Mouse (Mus musculus): Measurements from ENCODE around the gene Misp.

Gene Misp

DNA sequence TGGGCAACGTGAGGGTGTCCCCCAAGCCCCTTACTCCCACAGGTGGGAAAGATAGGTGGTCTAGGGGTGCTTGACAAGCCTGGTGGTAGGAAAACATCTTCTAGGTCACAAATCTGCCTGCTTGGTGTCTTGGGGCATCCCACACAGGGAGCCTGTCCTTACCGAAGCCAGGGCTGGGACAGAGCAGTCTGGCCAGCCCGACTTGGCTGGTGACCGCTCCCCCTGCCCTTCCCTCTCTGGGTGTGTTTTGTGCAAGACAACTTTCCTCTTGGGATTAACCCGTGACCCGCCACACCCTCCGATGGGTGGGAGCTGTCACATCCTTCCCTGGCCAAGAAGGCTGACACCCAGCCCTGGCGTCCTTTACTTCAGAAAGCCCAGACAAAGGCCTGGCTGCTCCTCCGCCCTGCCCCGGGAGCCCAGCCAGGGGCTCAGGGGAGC, 26.3 kb upstream of the Misp start:
- peak; percentile 76 to 86 for DNase-seq

DNA sequence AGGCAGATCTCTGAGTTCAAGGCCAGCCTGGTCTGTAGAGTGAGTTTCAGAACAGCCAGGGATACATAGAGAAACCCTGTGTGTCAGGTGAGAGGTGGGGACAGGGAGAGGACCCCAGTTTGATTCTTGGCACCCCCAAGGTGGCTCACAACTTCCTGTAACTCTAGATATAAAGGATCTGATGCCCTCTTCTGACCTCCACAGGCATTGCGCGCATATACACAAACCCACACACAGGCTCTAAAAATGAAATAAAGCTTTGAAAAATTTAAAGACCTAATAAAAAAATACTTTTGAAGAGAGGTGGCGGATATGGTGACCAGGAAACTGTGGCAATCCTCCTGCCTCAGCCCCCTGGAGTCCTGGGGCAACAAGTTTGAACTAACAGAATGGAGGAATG, 24.9 kb upstream of the Misp start:
- no peak for DNase-seq

DNA sequence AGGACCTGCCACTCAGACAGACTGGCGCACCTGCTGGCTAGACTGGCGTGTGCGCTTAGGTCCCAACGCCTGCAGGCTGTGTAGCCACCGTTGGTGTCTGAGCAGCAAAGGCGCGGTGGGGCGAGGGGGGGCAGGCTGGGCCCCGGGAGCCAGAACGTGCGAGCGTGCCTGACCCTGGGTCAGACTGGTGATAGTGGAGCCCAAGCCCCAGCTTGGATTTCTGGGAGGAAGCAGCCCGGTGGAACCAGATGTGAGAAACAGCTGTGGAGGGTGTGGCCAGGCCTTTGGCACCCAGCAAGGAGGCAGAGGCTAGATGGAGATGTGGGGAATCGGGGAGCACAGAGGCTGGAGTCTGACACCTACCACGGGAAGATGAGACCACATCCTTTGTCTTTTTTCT, 23.5 kb upstream of the Misp start:
- DNase-seq = peak in 1 of 2 experiments; percentile 60

DNA sequence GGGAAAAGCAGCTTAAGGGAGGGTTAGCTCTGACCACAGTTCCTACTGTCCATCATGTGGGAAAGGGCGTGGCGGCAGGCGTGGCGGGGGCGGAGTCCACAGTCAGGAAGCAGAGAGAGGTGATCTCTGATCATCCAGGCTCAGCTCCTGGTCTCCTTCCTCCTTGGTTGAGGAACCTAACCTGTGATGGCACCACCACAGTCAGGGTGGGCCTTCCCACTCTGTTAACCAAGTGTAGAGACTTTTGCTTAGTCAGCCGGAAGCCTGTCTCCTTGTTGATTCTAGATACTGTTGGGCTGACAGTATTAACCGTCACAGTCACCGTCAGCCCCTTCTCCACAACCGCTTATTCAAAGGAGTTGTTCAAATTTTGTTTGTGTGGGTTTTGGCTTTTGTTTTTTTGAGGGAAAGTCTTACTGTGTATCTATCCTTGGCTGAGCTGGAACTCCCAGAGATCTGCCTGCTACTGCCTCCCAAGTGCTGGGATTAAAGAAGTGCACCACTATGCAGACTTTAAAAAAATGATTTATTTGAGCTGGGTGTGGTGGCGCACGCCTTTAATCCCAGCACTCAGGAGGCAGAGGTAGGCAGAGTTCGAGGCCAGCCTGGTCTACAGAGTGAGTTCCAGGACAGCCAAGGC, 22.4 kb upstream of the Misp start:
- peak in 1 of 2 experiments; percentile 71 for DNase-seq

DNA sequence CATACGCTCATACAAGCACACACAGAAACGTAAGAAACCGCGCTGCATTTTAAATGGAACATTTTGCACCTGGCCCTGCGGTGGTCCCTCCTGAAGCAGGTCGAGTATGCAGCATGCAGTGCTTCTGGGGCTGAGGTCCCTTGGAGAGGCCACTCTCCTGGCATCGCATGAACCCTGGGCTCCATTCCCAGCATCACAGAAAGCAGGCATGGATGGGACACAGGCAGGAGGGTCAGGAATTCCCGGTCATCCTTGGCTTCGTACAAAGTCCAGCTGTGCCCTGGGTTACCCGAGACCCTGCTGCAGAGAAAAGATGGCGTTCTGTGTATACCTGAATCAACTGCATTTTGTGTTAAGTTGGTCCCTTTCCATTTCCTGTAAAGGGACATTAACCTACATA, 20.3 kb upstream of the Misp start:
- no peak for DNase-seq

DNA sequence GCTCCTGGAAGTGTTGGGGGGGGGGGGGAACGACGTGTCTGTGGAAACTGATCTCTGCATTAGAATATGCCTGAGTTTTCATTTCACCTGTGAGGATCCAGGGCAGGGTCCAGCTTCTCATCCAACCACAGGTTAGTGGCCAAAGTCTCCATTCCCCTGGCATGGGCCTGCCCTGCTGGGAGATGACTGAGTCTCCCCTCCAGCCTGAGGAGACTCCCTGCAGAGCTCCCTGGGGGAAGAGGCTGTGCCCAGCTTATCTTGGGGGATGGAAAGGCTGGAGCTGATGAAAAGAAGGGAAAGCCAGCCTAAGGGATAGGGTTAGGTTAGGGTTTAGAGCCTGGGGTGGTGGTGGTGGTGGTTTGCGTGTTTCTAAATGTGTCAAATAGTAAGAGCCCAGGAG, 19.0 kb upstream of the Misp start:
- DNase-seq = peak in 1 of 2 experiments; percentile 67

DNA sequence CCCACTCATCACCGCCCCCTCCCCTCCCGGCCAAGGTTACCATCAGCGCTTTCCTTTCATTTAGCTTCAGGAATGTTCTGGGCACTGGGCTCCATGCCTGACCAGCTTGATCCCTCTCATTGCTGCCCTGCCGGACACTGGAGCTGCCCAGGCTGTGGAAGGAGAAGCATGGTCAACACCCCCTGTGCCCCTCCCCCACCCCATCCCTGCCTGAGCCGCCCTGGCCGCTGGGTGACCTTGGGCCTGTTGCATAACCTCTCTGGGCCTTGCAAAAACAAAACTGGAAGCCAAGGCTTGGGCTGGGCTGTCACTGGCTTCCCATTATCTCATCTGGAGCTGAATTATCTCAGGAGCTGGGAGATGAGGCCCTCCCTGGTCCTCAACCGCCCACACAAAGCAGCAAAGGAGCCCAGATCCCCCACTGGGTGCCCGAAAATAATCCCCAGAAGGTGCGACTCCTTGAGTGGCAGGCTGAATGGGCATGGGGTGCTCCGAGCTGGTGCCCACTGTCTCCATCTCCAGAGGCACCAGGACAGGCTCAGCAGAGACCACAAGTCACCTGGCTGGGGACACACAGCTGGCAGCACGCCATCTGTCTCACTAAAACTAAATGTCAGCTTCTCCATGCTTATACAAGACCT, 18.3 kb upstream of the Misp start:
- peak; percentile 72 to 85 for DNase-seq

DNA sequence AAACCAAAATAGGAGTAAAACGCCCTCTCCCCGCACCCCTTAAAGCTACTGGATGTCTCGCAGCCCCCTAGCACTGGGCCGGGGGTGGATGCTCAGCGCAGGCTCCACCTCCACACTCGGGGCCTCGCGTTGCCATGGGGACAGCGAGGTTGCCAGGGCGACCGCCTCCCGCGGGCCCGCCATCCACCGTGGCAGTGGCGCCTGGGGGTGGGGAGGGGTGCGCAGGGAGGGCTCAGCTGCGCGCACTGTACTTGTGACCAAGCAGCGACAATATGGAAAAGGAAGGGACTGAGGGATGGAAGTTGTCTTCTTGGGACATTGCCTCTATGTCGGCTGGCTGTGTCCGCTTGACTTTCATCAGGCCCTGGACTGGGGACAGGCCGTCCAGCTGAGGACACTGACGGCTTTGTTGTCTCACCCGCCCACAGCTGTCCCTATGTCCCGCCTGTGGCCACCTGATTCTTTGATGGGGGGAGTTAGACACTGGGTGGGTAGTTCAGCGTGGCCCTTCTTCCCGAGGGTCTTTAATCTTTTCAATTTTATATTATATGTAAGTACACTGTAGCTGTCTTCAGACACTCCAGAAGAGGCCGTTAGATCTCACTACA, 17.0 kb upstream of the Misp start:
- peak; percentile 80 to 82 for DNase-seq

DNA sequence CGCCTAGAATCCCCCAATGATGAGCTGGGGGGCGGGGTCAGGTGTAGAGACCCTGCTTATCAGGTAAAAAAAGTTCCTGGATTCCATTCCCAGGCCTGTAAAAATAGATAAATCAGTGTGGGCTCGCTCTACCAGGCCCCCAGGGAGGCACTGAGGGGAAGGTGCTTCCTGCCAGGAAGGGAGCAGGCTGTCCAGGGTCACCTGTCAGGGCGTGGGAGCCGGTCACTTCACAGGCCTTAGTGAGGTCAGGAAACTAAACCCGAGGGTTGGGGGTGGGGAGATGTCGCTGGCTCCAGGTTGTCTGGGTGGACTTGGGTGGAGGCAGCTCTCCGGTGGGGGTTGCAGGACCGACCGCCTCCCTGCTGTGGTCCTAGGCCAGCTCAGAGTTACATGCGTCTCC, 15.2 kb upstream of the Misp start:
- peak; percentile 70 to 80 for DNase-seq

DNA sequence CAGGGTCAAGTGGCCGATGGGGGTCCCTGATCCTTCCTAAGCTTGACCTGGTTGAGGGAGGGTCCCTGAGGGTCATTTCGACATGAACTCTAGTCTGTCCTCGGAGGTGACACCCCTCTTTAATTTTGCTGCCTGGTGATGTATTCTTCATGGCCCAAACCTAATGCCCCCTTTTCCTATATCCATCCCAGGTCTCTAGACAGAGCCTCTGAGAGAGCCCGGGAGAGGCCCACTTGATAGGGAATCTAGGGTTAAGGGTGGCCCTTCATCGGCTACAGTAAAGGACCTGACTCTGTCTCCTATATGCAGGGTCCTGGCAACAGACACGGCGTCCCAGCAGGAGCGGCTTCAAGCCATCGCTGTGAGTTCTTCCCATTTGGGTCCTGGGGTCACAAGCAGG, 14.5 kb upstream of the Misp start:
- DNase-seq = no peak

DNA sequence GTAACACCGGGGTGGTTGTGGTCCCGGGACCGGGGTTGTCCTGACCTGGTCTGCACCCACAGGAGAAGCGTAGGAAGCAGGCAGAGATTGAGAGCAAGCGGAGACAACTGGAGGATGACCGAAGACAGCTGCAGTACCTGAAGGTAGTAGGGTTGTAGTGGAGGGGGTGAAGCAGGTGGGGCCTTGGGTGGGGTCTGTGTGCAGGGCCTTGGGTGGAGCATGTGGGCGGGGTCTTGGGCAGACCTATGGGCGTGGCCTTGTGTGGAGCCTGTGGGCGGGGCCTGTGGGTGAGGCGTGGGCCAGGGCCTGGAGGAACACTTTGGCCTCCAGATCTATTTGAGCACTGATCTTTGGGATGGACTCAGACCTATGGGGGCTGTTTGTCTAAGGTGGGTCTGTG, 13.8 kb upstream of the Misp start:
- peak; percentile 56 to 62 for DNase-seq

DNA sequence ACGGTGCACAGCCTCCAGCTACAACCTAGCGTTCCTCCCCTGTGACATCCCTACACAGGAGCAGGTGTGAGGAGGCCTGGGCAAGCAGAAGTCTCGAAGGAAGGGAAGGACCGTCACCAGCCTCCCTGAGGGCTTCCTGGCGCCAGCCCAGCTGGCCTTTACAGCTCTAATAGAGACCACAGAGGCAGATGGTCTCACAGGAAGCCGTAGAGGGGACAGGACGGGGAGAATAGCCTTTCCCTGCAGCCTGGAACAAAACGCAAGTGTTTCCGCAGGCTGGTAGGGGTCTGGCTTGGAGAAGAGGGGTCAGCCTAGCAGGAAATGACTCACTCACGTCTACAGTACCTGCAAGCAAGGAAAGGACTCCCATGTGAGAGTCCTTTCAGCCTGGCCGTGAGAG, 13.0 kb upstream of the Misp start:
- peak; percentile 61 to 69 for DNase-seq

DNA sequence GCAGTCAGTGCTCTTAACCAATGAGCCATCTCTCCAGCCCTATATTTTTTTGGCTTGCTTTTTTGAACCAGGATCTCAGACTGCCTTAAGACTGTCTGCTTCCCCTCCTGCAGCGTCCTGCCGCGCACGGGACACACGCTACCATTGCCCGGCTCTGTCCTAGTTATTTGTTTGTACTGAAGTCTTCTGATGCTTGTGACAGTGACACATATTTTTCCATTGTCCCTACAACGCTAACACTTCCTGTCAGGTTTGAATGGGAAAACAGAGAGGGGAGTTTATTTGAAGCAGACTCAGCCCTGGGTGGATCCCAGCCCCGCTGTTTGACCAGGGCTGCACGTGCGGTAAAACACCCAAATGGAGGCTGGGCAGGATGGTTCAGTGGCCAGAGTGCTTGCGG, 12.1 kb upstream of the Misp start:
- DNase-seq = no peak

DNA sequence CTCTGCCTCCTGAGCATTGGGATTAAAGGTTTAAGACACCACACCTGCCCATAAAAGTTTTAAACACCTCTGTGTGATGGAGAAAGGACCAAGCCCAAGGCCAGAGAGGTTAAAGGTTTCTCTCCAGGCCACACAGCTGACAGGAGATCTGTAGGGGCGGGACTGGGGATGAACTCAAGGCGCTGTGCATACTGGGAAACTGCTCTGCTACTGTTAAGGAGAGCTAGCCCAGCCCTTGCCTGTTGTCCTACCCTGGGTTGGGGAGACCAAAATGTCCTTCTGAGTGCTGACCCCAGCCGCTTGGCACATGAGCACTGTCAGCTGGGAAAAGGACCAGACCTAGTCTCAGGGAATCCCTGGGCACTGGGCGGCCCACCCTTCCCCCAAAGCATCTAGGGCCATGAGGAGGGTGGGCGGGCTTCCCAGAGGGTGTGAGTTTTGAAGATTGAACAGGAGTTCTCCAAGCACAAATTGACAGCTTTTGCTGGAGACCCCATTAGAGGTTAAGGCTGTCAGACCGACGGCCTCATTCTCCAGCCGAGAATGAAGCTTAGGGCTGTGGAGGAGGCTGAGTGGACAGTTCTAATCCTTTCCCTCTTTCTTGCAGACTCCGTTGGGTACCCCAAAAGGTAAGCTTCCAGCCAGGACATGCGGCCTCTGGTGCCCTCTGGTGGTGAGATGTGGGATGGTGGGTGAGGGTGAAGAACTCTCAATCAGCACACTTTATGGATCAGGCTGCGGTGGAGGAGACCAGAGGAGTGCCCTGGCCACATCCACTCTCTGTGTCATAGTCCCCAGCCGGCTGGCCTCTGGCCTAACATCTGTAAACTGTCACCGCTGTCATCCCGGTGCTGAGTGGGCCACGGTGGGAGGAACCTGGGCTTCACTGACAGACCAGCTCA, 8.8 kb upstream of the Misp start:
- DNase-seq = peak; percentile 93 to 95

DNA sequence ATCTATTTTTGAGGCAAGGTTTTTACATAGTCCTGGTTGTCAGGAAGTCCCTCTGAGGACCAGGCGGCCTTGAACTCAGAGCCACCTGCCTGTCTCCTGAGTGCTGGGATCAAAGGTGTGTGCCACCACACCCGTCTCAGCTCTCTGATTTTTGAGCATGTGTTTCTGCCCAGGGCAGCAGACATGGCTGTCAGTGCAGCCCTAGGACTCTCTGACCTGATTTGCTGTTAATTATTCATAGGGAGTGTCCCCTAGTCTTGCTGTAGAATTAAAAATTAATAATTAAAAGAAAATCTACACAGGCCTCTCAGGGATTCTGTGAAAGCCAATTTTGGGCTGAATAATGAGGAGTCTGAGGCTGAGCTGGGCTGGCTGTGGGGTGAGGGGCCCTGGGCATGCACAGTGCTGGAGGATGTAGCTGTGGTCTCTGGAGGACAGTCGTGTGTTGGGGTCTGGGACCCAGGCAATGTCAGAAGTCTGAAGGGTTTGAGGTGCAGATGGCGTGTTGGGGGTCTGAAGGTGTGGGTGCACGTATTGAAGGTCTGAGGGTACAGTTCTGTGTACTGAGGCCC, 6.4 kb upstream of the Misp start:
- peak; percentile 49 to 65 for DNase-seq

DNA sequence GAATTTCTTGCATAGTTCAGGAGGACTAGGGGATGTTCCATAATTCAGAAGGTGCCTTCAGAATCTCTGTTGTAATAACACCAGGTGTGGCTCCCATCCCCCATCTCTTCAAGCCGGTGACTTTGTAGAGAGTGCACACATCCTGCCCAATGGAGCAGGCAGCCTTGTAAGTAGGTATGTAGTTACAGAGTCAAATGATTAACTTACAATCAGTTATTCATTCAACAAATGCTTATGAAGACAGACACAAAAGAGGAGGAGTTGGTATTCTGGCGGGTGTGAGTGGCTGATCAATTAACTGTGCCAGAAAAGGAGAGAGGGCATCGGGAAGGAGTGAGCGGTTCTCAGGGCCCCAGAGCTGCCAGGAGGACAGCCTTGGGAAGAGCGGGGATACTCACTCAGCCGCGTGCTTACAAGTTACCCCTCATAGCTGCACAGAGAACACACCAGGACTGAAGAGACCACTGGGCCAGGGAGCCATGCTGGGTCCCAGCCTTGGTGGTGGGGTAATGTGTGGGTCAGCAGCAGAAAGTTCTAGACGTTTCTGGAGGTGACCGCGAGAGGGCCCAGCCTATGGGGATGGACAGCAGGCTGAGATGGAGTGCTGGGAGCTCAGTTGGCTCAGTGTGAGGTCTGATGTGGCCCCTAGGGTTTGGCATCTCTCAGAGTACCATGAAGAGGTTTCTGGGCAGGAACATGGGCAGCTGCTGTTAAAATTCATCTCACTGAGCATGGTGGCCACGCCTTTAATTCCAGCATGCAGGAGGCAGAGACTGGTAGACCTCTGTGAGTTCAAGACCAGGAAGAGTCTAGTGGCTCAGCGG, 4.9 kb upstream of the Misp start:
- DNase-seq = peak; percentile 65 to 81

DNA sequence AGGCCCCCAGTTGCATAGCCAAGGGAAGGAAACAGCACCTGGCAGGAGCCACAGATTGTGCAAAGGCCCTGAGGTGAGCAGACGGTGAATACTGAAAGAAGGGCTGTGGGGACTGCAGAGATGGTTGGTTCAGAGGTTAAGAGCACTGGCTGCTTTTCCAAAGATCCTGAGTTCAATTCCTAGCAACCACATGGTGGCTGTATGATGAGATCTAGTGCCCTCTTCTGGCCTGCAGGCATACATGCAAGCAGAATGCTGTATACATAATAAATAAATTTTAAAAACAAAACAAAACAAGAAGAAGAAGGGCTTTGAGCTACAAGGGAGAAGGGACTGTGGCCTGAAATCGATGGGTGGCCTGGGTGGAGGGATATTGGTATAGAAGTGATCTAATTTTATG, 3.7 kb upstream of the Misp start:
- no peak for DNase-seq

DNA sequence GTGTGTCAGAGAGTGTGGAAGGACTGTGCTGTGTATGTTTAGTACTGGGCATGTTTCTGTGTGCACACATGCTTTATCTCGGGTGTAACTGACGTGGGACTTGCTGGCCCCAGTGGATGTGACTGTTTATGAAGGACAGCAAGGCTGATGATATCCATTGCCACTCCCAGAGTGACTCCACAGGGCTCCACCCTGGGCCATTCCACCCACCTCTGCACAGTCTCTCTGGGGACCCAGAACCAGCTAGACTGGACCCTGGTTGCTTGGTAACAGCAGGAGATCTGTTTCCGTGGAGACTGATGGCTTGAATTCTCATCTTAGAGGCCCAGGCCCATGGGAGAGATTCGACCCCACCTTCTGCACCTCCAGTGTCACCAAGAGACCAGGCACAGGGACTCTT, 2.6 kb upstream of the Misp start:
- DNase-seq = no peak

DNA sequence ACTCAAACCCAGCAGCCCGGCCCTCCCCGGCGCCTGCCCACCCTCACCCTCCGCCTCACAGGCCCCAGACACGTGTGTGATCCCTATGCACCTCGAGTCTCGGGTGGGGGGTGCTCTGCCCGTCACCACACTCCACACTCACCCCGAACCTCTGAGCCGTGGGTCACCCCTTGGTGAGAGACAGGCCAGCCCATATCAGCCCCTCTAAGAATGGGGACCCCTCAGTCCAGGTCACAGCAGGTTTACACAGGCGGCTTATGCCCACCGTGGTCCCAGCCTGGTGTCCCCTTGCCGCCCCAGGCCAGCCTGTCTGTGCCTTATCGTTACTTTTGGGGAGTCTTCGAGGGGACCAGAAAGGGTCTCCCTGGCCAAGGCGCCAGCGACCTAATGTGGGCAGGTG, 1.2 kb upstream of the Misp start:
- DNase-seq = no peak

DNA sequence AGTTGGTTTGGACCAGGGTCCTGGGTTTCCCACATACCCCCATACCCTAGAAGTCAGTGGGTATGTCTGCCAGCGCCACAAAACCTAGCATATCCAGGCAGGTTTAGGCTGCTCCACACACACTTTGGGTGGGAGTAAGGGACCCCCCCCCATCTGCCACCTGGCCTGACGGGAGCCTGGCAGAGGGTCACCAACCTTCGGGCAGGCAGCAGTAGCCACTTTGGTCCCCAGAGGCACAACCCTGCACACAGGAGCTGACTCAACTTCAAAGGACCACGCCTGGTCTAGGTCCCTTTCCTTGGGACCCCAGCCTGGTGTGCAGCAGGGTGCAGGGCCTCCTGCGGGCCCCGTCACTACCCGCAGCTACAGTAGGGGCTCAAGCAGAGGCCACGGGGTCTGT, 512 bp upstream of the Misp start:
- DNase-seq = no peak

DNA sequence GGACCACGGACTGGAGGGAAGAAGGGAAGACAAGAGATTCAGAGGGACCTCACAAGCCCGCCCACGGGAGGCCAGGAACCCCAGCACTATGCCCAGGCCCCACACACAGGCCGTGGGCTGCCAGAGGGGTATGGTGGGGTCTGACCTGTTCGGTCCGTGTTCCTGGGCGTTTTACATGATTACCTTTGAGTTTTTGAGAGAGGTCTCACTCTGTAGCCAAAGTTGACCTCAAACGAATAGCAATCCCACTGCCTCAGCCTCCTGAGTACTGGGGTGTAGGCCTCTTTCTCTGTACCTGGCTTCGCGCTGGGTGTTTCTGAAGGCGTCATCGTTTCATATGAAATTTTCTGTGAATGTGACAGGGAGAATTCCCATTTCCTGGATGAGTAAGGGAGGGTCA, 942 bp downstream of the Misp start:
- DNase-seq = no peak

DNA sequence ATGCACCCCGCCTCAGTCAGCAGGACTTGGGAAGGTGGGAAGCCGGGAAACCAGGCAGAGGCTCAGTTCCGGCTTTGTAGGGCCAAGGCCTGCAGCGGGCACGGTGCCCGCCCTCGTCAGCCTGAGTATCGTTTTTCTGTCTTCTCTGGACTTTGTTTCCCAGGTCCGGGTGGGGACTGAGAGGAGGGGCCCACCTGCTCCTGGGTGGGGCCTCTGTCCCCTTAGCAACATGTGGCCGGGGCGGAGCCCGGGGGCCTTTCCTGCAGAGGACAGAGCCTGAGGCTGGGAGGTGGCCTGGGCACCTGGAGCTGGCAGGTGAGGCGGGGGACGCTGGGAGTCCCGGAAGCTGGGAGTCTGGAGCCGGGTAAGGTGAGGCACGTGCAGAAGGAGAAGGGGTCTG, 1.6 kb downstream of the Misp start:
- peak; percentile 73 to 84 for DNase-seq
